Mouse (Mus musculus): Measurements from ENCODE around the gene Vmn2r106. TPM values are rescaled to one million over a fixed set of nuclear protein-coding genes. Genes with fewer than 3 reads are reported as not detected.

The Vmn2r106 gene
- not detected for total RNA-seq (2021)

- no peak for DNase-seq (ENCODE audit: extremely low spot score in 1 of 2, low spot score in 2 of 2)
- intact Hi-C loops (cut with DNase I), result no loop called here
These were observed at the start of gene Vmn2r106 for GRCm38 (mm10) chr17:20285453-20285852. Gene Vmn2r106, minus strand, starts transcription at chr17:20285553.

GRCm38 (mm10) chr17:20305790-20306189 lies 20.4 kb upstream of the Vmn2r106 start:
- intact Hi-C loops (cut with DNase I), result no loop called here
- no peak for DNase-seq (ENCODE audit: extremely low spot score in 1 of 2, low spot score in 2 of 2)

GRCm38 (mm10) chr17:20286906-20287305 lies 1.6 kb upstream of the Vmn2r106 start:
- intact Hi-C loops (cut with DNase I), result no loop called here
- DNase-seq (ENCODE audit: extremely low spot score in 1 of 2, low spot score in 2 of 2), result no peak

GRCm38 (mm10) chr17:20255522-20255921 lies 29.8 kb downstream of the Vmn2r106 start:
- DNase-seq (ENCODE audit: extremely low spot score in 1 of 2, low spot score in 2 of 2), result no peak
- intact Hi-C loops (cut with DNase I), result no loop called here

GRCm38 (mm10) chr17:20234952-20235351 lies 50.4 kb downstream of the Vmn2r106 start, which contains the start of gene Vmn2r105:
Gene Vmn2r105, minus strand, starts transcription at chr17:20235052.
- intact Hi-C loops (cut with DNase I), result no loop called here
- no peak for DNase-seq (ENCODE audit: extremely low spot score in 1 of 2, low spot score in 2 of 2)

Other genes starting within 250 kb of the Vmn2r106 start
- gene Vmn2r104, start 237.2 kb downstream of the Vmn2r106 start, total RNA-seq (2021), result not detected
- not detected for gene Fpr-rs7, start 171.3 kb downstream of the Vmn2r106 start, total RNA-seq (2021)
- gene Fpr-rs6, start 102.5 kb downstream of the Vmn2r106 start, total RNA-seq (2021), result not detected
- not detected for gene Vmn2r105, start 50.5 kb downstream of the Vmn2r106 start, total RNA-seq (2021)
- not detected for gene Vmn2r107, start 59.7 kb upstream of the Vmn2r106 start, total RNA-seq (2021)
- gene Vmn1r224, start 128.6 kb upstream of the Vmn2r106 start, total RNA-seq (2021), result not detected
- gene Vmn2r108, start 195.8 kb upstream of the Vmn2r106 start, total RNA-seq (2021), result not detected
- gene Vmn1r225, start 212.6 kb upstream of the Vmn2r106 start, total RNA-seq (2021), result not detected

Measured in left cerebral cortex, postnatal 10 days (tissue).